In genomic region chr4:98619199-98619598, GRCm38 (mm10) we compare ENCODE assay signal across 19 mouse cellular contexts.
DNase-seq lines count a peak whose midpoint lies in the region; ATAC-seq and TF ChIP-seq lines count a peak whose summit lies in the region.
"Had no signal": no experiment of that assay in that cellular context is flagged by ENCODE, and none has a peak within 500 bp of the region (broad histone marks: within the 10 kb centered on the region; RNA-seq: fewer than 3 reads in every experiment).

No protein-coding gene starts in this region.

- no peak for DNase-seq in thymus, adult 2 months
- DNase-seq in thymus, postnatal 0 days (ENCODE audit: low spot score): no peak
- DNase-seq in cerebellum, adult 18-20 months: peak; percentile 74 to 83
- DNase-seq in cerebellum, adult 9-11 months: peak; percentile 93
- peak; percentile 66 to 77 for DNase-seq in cerebellum, postnatal 36 days
- DNase-seq in left cerebral cortex, adult 2 months (ENCODE audit: extremely low spot score in 1 of 2, low spot score in 2 of 2): no peak
- no peak for DNase-seq in midbrain, embryonic 10.5 days (ENCODE audit: low spot score)
- DNase-seq: adrenal gland, adult 8-10 months; adrenal gland, postnatal 36 days; gastrocnemius, postnatal 10 days; heart, postnatal 36 days had no signal

- H3K4me1 ChIP-seq in thymus, adult 2 months (replicated peaks; ENCODE audit: control insufficient read depth, insufficient read depth, low read length): peaks cover 31% of the 10 kb centered on the region
- peaks cover 8% of the 10 kb centered on the region for H3K4me1 ChIP-seq in midbrain, embryonic 10.5 days
- H3K4me1 ChIP-seq: hindbrain, embryonic 15.5 days had no signal

- no peak for TF ChIP-seq POLR2A in thymus, adult 2 months (IDR thresholded peaks at IDR 0.05; ENCODE audit: control insufficient read depth, extremely low read depth, insufficient read depth, low read length, poor library complexity)

- peak overlapping the region; percentile 50 for H3K27ac ChIP-seq in thymus, adult 2 months (ENCODE audit: control insufficient read depth, insufficient read depth, low read length)
- no peak overlapping the region for H3K27ac ChIP-seq in left cerebral cortex, adult 2 months
- H3K27ac ChIP-seq in midbrain, embryonic 10.5 days (replicated peaks): no peak overlapping the region
- H3K27ac ChIP-seq: embryonic facial prominence, embryonic 13.5 days; forebrain, embryonic 12.5 days; heart, embryonic 13.5 days; hindbrain, embryonic 15.5 days had no signal

- no peaks in the 10 kb centered on the region for H3K27me3 ChIP-seq in thymus, adult 2 months (ENCODE audit: control insufficient read depth, insufficient read depth, low read length)
- H3K27me3 ChIP-seq in midbrain, embryonic 10.5 days (ENCODE audit: low read depth, poor library complexity, severe bottlenecking): no peaks in the 10 kb centered on the region
- H3K27me3 ChIP-seq: embryonic facial prominence, embryonic 13.5 days; forebrain, embryonic 12.5 days; heart, embryonic 13.5 days; hindbrain, embryonic 15.5 days had no signal

- intact Hi-C loops in left cerebral cortex, adult 2 months (cut with DNase I): no loop called here

- no peaks in the 10 kb centered on the region for H3K9me3 ChIP-seq in midbrain, embryonic 10.5 days (replicated peaks)
- H3K9me3 ChIP-seq: embryonic facial prominence, embryonic 13.5 days; forebrain, embryonic 12.5 days; heart, embryonic 13.5 days; hindbrain, embryonic 15.5 days had no signal

- no peak for TF ChIP-seq CTCF in thymus, adult 2 months (IDR thresholded peaks at IDR 0.05; ENCODE audit: borderline replicate concordance, control insufficient read depth, extremely low read depth, insufficient read depth, low read length, poor library complexity)
- no peak for TF ChIP-seq CTCF in left cerebral cortex, adult 2 months (IDR thresholded peaks at IDR 0.05)

- WGBS in thymus, adult 2 months: 96% methylated on average over 6 of the region's 6 CpGs
- 81% methylated on average over 6 of the region's 6 CpGs for WGBS in midbrain, embryonic 10.5 days

- no peak for ATAC-seq in inflammation-experienced regulatory T-cells, adult 6 months
- ATAC-seq: forebrain, embryonic 16.5 days; intestine, postnatal 0 days had no signal

- no peak overlapping the region for H3K4me3 ChIP-seq in thymus, adult 2 months (ENCODE audit: control insufficient read depth, insufficient read depth, low read length)
- no peak overlapping the region for H3K4me3 ChIP-seq in left cerebral cortex, adult 2 months
- H3K4me3 ChIP-seq in midbrain, embryonic 10.5 days: no peak overlapping the region
- H3K4me3 ChIP-seq: embryonic facial prominence, embryonic 13.5 days; forebrain, embryonic 12.5 days; heart, embryonic 13.5 days; hindbrain, embryonic 15.5 days had no signal

- no peaks in the 10 kb centered on the region for H3K36me3 ChIP-seq in thymus, adult 2 months (ENCODE audit: control insufficient read depth, insufficient read depth, low read length)
- H3K36me3 ChIP-seq in midbrain, embryonic 10.5 days: no peaks in the 10 kb centered on the region
- H3K36me3 ChIP-seq: embryonic facial prominence, embryonic 13.5 days; forebrain, embryonic 12.5 days; G1E; heart, embryonic 13.5 days; hindbrain, embryonic 15.5 days had no signal

Comparison
In these comparisons a context has a peak if more than half of its experiments do, and no peak if none do; other contexts are left out.
1. DNase-seq: peak in cerebellum, adult 18-20 months (2 of 2), cerebellum, adult 9-11 months (single experiment) and cerebellum, postnatal 36 days (2 of 2); none in thymus, adult 2 months (single experiment), thymus, postnatal 0 days (single experiment), left cerebral cortex, adult 2 months (0 of 2) and midbrain, embryonic 10.5 days (single experiment).